Mouse (Mus musculus): ENCODE measurements around the gene Chn2.

DNA sequence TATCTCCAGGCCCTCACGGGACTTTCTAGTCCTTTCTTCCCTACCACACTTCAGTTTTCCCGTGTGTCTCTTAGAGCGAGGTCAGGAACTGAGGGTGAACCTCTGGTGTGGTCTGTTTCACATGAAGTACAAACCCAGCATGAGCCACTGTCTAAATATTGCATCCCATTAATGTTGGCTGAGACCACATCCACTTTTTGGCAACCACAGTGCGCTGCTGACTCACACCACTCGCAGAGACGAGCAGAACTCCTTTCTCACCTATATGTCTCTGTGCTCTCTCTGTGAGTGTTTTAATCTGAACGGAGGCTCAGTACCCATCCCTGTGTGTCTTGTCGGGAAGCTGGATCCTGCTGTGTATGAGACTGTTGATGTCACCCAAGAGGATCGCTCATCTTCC lies 76.9 kb downstream of the Chn2 start:
- TF ChIP-seq POLR2A (IDR thresholded peaks at IDR 0.05; ENCODE audit: low read depth, low read length): no peak
- TF ChIP-seq USF1 (IDR thresholded peaks at IDR 0.05; ENCODE audit: low read depth, low read length): no peak
- no peak for TF ChIP-seq CTCF (conservative IDR thresholded peaks at IDR 0.05 in 1 of 2, IDR thresholded peaks at IDR 0.05 in 1 of 2; ENCODE audit: low read depth in 2 of 2, low read length in 2 of 2)
- TF ChIP-seq POLR2AphosphoS2 (IDR thresholded peaks at IDR 0.05; ENCODE audit: low read depth, low read length): no peak
- no peak for TF ChIP-seq EP300 (IDR thresholded peaks at IDR 0.05; ENCODE audit: low read length)
- TF ChIP-seq ZMIZ1 (IDR thresholded peaks at IDR 0.05; ENCODE audit: low read depth, low read length): no peak
- no peak for TF ChIP-seq ZC3H11A (IDR thresholded peaks at IDR 0.05; ENCODE audit: low read depth, low read length)
- no peak for TF ChIP-seq ELF1 (IDR thresholded peaks at IDR 0.05; ENCODE audit: low read depth, low read length)
- TF ChIP-seq ETS1 (conservative IDR thresholded peaks at IDR 0.05; ENCODE audit: low read depth, low read length): no peak
- no peak for TF ChIP-seq ZNF384 (IDR thresholded peaks at IDR 0.05; ENCODE audit: low read depth, low read length)
- no peak for TF ChIP-seq HCFC1 (IDR thresholded peaks at IDR 0.05; ENCODE audit: low read depth, low read length)
